Mouse (Mus musculus): Measurements from ENCODE around the gene Olfr330. TPM values are rescaled to one million over a fixed set of nuclear protein-coding genes. Genes with fewer than 3 reads are reported as not detected.
"Not testable (repeated sequence)": the region's sequence is repeated elsewhere in the genome, so short reads cannot be mapped to it uniquely, and the experiment has no call there.

Olfr330 gene
- total RNA-seq (2012; rRNA removed): not detected in 2 replicates
- not detected in 2 replicates for total RNA-seq (2014; rRNA removed)
- polyA plus RNA-seq (2012; ENCODE audit: insufficient read length, low read depth): not detected in 2 replicates

- dilution Hi-C loops (cut with MboI; ENCODE audit: extremely low pct_ligation_motif_present, extremely low pct_unique_long_range_greater_than_20kb, low sequenced_read_pairs); H3K4me2 ChIP-seq (ENCODE audit: insufficient read depth, low read depth, poor library complexity, severe bottlenecking); H3K9me3 ChIP-seq (replicated peaks; ENCODE audit: low read length); H3K4me3 ChIP-seq (replicated peaks in 1 of 3; ENCODE audit: low read depth in 2 of 3, low read length in 2 of 3, poor library complexity in 1 of 3); H3K9ac ChIP-seq (ENCODE audit: insufficient read depth, low read depth); in situ Hi-C loops (cut with MboI; ENCODE audit: low pct_ligation_motif_present, low pct_unique_long_range_greater_than_20kb, low sequenced_read_pairs); H3K79me2 ChIP-seq (replicated peaks; ENCODE audit: control insufficient read depth, extremely low read depth, insufficient read depth, poor library complexity, severe bottlenecking); H3K36me3 ChIP-seq (replicated peaks in 1 of 2; ENCODE audit: control insufficient read depth in 1 of 2, insufficient read depth in 1 of 2, low read length in 1 of 2); H3K4me1 ChIP-seq (ENCODE audit: control insufficient read depth in 1 of 2, insufficient read depth in 2 of 2); H3K27ac ChIP-seq (ENCODE audit: insufficient read depth, low read depth); DNase-seq (ENCODE audit: extremely low read depth): not testable (repeated sequence)
- peaks cover 44% of the 10 kb centered on the region for H3K27me3 ChIP-seq (replicated peaks)
Measured at GRCm38 (mm10) chr11:58534736-58535135, at the start of gene Olfr330. TSS of gene Olfr330 (minus strand) at chr11:58534836.

DNA sequence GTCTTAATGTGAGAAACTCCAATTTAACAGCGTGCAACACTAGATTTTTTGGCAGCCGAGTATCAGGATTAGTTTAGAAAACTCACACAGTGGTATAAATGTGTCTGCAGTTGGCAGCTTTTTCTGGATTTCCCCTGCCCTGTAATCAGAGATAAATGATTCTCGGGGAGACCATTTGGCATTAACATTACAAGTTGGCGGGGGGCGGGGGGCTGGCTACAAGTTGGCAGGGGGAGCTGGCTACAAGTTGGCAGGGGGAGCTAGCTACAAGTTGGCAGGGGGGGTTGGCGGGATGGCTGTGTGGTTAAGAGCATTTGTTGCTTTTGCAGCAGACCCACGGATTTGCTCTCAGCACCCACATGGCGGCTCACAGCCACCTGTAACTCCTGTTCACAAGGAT, 44.0 kb upstream of the Olfr330 start:
- Histone ChIP-seq H3K4me2 (ENCODE audit: insufficient read depth, low read depth, poor library complexity, severe bottlenecking) (no peak overlapping the region), H3K79me2 (replicated peaks; ENCODE audit: control insufficient read depth, extremely low read depth, insufficient read depth, poor library complexity, severe bottlenecking) (no peaks in the 10 kb centered on the region), H3K9ac (ENCODE audit: insufficient read depth, low read depth) (no peak overlapping the region), H3K4me3 (replicated peaks in 1 of 3; ENCODE audit: low read depth in 2 of 3, low read length in 2 of 3, poor library complexity in 1 of 3) (no peak overlapping the region), H3K36me3 (replicated peaks in 1 of 2; ENCODE audit: control insufficient read depth in 1 of 2, insufficient read depth in 1 of 2, low read length in 1 of 2) (no peaks in the 10 kb centered on the region), H3K27me3 (replicated peaks) (peaks cover 72% of the 10 kb centered on the region), H3K27ac (ENCODE audit: insufficient read depth, low read depth) (no peak overlapping the region), H3K4me1 (ENCODE audit: control insufficient read depth in 1 of 2, insufficient read depth in 2 of 2) (no peaks in the 10 kb centered on the region), H3K9me3 (replicated peaks; ENCODE audit: low read length) (no peaks in the 10 kb centered on the region)
- TF ChIP-seq MYC (IDR thresholded peaks at IDR 0.05; ENCODE audit: low read depth, low read length) (no peak), ELF1 (IDR thresholded peaks at IDR 0.05; ENCODE audit: low read depth, low read length) (no peak), HCFC1 (IDR thresholded peaks at IDR 0.05; ENCODE audit: low read depth, low read length) (no peak), E2F4 (IDR thresholded peaks at IDR 0.05; ENCODE audit: insufficient replicate concordance, low read depth, low read length) (no peak), UBTF (IDR thresholded peaks at IDR 0.05; ENCODE audit: low read depth, low read length) (no peak), MXI1 (IDR thresholded peaks at IDR 0.05; ENCODE audit: low read depth, low read length) (no peak), TBP (conservative IDR thresholded peaks at IDR 0.05; ENCODE audit: low read depth, low read length) (no peak), POLR2AphosphoS2 (IDR thresholded peaks at IDR 0.05; ENCODE audit: low read depth, low read length) (no peak), EP300 (IDR thresholded peaks at IDR 0.05; ENCODE audit: low read length) (no peak), ZKSCAN1 (IDR thresholded peaks at IDR 0.05; ENCODE audit: borderline replicate concordance, low read depth, low read length) (no peak), JUND (conservative IDR thresholded peaks at IDR 0.05; ENCODE audit: low read depth, low read length) (no peak), SIN3A (IDR thresholded peaks at IDR 0.05; ENCODE audit: low read length) (no peak), RCOR1 (conservative IDR thresholded peaks at IDR 0.05; ENCODE audit: low read depth, low read length) (no peak)
- in situ Hi-C loops (cut with MboI; ENCODE audit: low pct_ligation_motif_present, low pct_unique_long_range_greater_than_20kb, low sequenced_read_pairs) (no loop called here), dilution Hi-C loops (cut with MboI; ENCODE audit: extremely low pct_ligation_motif_present, extremely low pct_unique_long_range_greater_than_20kb, low sequenced_read_pairs) (no loop called here)
- DNase-seq (ENCODE audit: extremely low read depth): no peak

DNA sequence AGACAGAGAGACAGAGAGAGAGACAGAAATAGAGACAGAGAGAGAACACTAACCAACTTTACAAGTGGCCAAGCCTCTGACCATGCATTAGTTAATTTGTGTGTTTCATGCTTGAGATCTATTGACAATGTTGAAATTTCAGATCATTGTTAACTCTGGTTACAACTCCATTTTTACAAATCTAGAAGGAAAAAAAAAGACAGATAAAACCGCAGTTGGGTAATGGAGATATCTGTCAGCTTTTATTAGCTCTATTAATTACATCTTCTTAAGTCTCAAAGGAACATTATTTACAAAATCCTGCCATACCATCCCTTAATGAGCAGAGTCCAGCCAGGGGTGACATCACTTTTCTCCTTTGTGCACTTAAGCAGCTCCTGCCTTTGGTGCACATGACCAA, 42.8 kb upstream of the Olfr330 start, which contains the start of gene Olfr325:
TSS of gene Olfr325 (plus strand) at position 301 of the 400 bp plus-strand sequence.
- Histone ChIP-seq H3K27ac (ENCODE audit: insufficient read depth, low read depth) (no peak within 1 kb of the TSS), H3K4me2 (ENCODE audit: insufficient read depth, low read depth, poor library complexity, severe bottlenecking) (no peak within 1 kb of the TSS), H3K79me2 (replicated peaks; ENCODE audit: control insufficient read depth, extremely low read depth, insufficient read depth, poor library complexity, severe bottlenecking) (no peaks in the 10 kb centered on the region), H3K36me3 (replicated peaks in 1 of 2; ENCODE audit: control insufficient read depth in 1 of 2, insufficient read depth in 1 of 2, low read length in 1 of 2) (no peaks in the 10 kb centered on the region), H3K4me1 (ENCODE audit: control insufficient read depth in 1 of 2, insufficient read depth in 2 of 2) (no peaks in the 10 kb centered on the region), H3K4me3 (replicated peaks in 1 of 3; ENCODE audit: low read depth in 2 of 3, low read length in 2 of 3, poor library complexity in 1 of 3) (no peak within 1 kb of the TSS), H3K9me3 (replicated peaks; ENCODE audit: low read length) (no peaks in the 10 kb centered on the region), H3K27me3 (replicated peaks) (peaks cover 72% of the 10 kb centered on the region), H3K9ac (ENCODE audit: insufficient read depth, low read depth) (no peak within 1 kb of the TSS)
- DNase-seq (ENCODE audit: extremely low read depth): no peak
- dilution Hi-C loops (cut with MboI; ENCODE audit: extremely low pct_ligation_motif_present, extremely low pct_unique_long_range_greater_than_20kb, low sequenced_read_pairs): no loop called here
- in situ Hi-C loops (cut with MboI; ENCODE audit: low pct_ligation_motif_present, low pct_unique_long_range_greater_than_20kb, low sequenced_read_pairs): no loop called here
- no peak for TF ChIP-seq NELFE (IDR thresholded peaks at IDR 0.05; ENCODE audit: low read depth, low read length)
- TF ChIP-seq HCFC1 (IDR thresholded peaks at IDR 0.05; ENCODE audit: low read depth, low read length): no peak

Measured in CH12.LX (cell line).